Mouse (Mus musculus) liver, embryonic 14.5 days (tissue): ENCODE data around the gene Nbeal2. TPM values are rescaled to one million over a fixed set of nuclear protein-coding genes. Genes with fewer than 3 reads are reported as not detected.

Experiments used
- ATAC-seq: fragments of 200-750 bp; cut with Nextera tagmentation; 2 replicates; pipeline ENCODE4 v1.8.0; 2017; ENCODE audit warnings: moderate number of reproducible peaks, mild to moderate bottlenecking, moderate library complexity; ENCODE audit not compliant: insufficient read depth
- DNase-seq, 3 experiments: peaks; one replicate each; pipeline ENCODE4 v3.0.0-alpha.2; 2012 to 2013; ENCODE audit warnings: low read depth in 3 of 3, low spot score in 3 of 3
- H3K27ac ChIP-seq: fragments of 300-500 bp; sonication (generic); 2 replicates; pipeline ENCODE4 v1.5.1; 2014; ENCODE audit warnings: moderate library complexity, mild to moderate bottlenecking, control low read depth, inconsistent platforms
- H3K27me3 ChIP-seq: fragments of 300-500 bp; sonication (generic); 2 replicates; pipeline ENCODE4 v1.6.1; 2014; ENCODE audit warnings: mild to moderate bottlenecking, low read length, moderate library complexity; ENCODE audit not compliant: control insufficient read depth, insufficient read depth
- H3K36me3 ChIP-seq: fragments of 300-500 bp; sonication (generic); replicated peaks from 2 replicates; pipeline ENCODE4 v1.6.1; 2014; ENCODE audit warnings: low read depth; ENCODE audit not compliant: control insufficient read depth, insufficient read depth
- H3K4me1 ChIP-seq, 2 experiments: fragments of 200-500 bp in 1 of 2; fragments of 300-500 bp in 1 of 2; sonication (generic) in 1 of 2; replicated peaks; 2 replicates each; pipeline ENCODE4 v1.6.1; 2012 to 2014; ENCODE audit warnings: antibody characterized with exemption in 1 of 2, inconsistent platforms in 1 of 2, low read length in 1 of 2; ENCODE audit not compliant: control insufficient read depth in 2 of 2, insufficient read depth in 2 of 2
- H3K4me2 ChIP-seq: fragments of 300-500 bp; sonication (generic); 2 replicates; pipeline ENCODE4 v1.6.1; 2014; ENCODE audit warnings: low read depth, mild to moderate bottlenecking, control low read depth, moderate library complexity
- H3K4me3 ChIP-seq, 2 experiments: fragments of 200-500 bp in 1 of 2; fragments of 300-500 bp in 1 of 2; sonication (generic) in 1 of 2; 2 replicates each; pipeline ENCODE4 v1.5.1; 2012 to 2014; ENCODE audit warnings: low read depth in 2 of 2, low read length in 2 of 2, mild to moderate bottlenecking in 2 of 2, control low read depth in 1 of 2, inconsistent platforms in 1 of 2, moderate library complexity in 1 of 2; ENCODE audit not compliant: insufficient read depth in 1 of 2
- H3K9ac ChIP-seq: fragments of 300-500 bp; sonication (generic); replicated peaks from 2 replicates; pipeline ENCODE4 v1.6.1; 2014; ENCODE audit warnings: mild to moderate bottlenecking, control low read depth, moderate library complexity
- H3K9me3 ChIP-seq: fragments of 300-500 bp; sonication (generic); 2 replicates; pipeline ENCODE4 v1.6.1; 2016; ENCODE audit warnings: low read length, mixed read lengths; ENCODE audit not compliant: control insufficient read depth
- CTCF ChIP-seq: IDR thresholded peaks from 2 replicates; pipeline ENCODE4 v1.5.1; 2016; ENCODE audit warnings: antibody characterized with exemption, low read depth, control low read depth
- EP300 ChIP-seq: IDR thresholded peaks from 2 replicates; pipeline ENCODE4 v1.6.1; 2016; ENCODE audit warnings: antibody characterized with exemption, low read depth
- WGBS: fragments of 180-500 bp; shearing (Covaris S2); extraction: QIAGEN DNeasy Blood & Tissue Kit; methylation state at CpG from one replicate; pipeline ENCODE4 v1.1.7; 2014; ENCODE audit not compliant: insufficient replicate concordance; 5-methylcytosine and 5-hydroxymethylcytosine counted together
- polyA plus RNA-seq, 2 experiments: library from polyadenylated mRNA; depleted of rRNA in 1 of 2; stranded (reverse) in 1 of 2; unstranded in 1 of 2; fragments of >200 nt; fragmentation: Nextera tagmentation in 1 of 2; extraction: Ambion mirVana in 1 of 2; gene quantifications; 2 replicates each; pipeline versions ENCODE4 v1.2.1 to v1.2.3; 2012 to 2014

Gene Nbeal2
- polyA plus RNA-seq, 2 experiments: 1.6 to 4.3 TPM

- DNase-seq: no peak
- H3K36me3 ChIP-seq: no peaks in the 10 kb centered on the region
- no peaks in the 10 kb centered on the region for H3K27me3 ChIP-seq
- H3K27ac ChIP-seq: no peak overlapping the region
- 71% methylated on average over 3 of the region's 3 CpGs for WGBS
- no peak overlapping the region for H3K9ac ChIP-seq
- H3K4me2 ChIP-seq: no peak overlapping the region
- no peak for ATAC-seq
- H3K4me1 ChIP-seq: peaks cover 4 to 16% of the 10 kb centered on the region in 2 experiments
- no peaks in the 10 kb centered on the region for H3K9me3 ChIP-seq
- TF ChIP-seq EP300 (no peak), CTCF (no peak)
- H3K4me3 ChIP-seq: no peak overlapping the region
Observed at GRCm38 (mm10) chr9:110697465-110697864, 43.5 kb upstream of the Nbeal2 start.

- Histone ChIP-seq H3K27me3 (no peaks in the 10 kb centered on the region), H3K4me3 (no peak overlapping the region), H3K27ac (no peak overlapping the region), H3K9me3 (no peaks in the 10 kb centered on the region), H3K36me3 (no peaks in the 10 kb centered on the region), H3K9ac (no peak overlapping the region), H3K4me1 (peaks cover 3 to 14% of the 10 kb centered on the region in 2 experiments), H3K4me2 (no peak overlapping the region)
- TF ChIP-seq EP300 (no peak), CTCF (no peak)
- DNase-seq: no peak
- WGBS: 80% methylated on average over 5 of the region's 5 CpGs
- no peak for ATAC-seq
Observed at GRCm38 (mm10) chr9:110696427-110696826, 42.5 kb upstream of the Nbeal2 start.

GRCm38 (mm10) chr9:110695165-110695755, 41.3 kb upstream of the Nbeal2 start:
- H3K27ac ChIP-seq: no peak overlapping the region
- H3K27me3 ChIP-seq: no peaks in the 10 kb centered on the region
- no peak overlapping the region for H3K4me3 ChIP-seq
- 77% methylated on average over 4 of the region's 4 CpGs for WGBS
- DNase-seq (no peak), ATAC-seq (no peak)
- no peaks in the 10 kb centered on the region for H3K36me3 ChIP-seq
- TF ChIP-seq CTCF: no peak
- TF ChIP-seq EP300: no peak
- H3K4me1 ChIP-seq: peaks cover 3 to 10% of the 10 kb centered on the region in 2 experiments
- no peak overlapping the region for H3K9ac ChIP-seq
- no peaks in the 10 kb centered on the region for H3K9me3 ChIP-seq
- no peak overlapping the region for H3K4me2 ChIP-seq

GRCm38 (mm10) chr9:110689261-110689779, 35.4 kb upstream of the Nbeal2 start:
- Histone ChIP-seq H3K27ac (no peak overlapping the region), H3K9ac (no peak overlapping the region), H3K27me3 (no peaks in the 10 kb centered on the region), H3K4me3 (no peak overlapping the region), H3K4me2 (peak overlapping the region; percentile 3; the same call in 1 of the 2 replicates), H3K9me3 (no peaks in the 10 kb centered on the region), H3K4me1 (peaks cover 0 to 4% of the 10 kb centered on the region in 2 experiments; a peak in 2 of 4 replicates), H3K36me3 (no peaks in the 10 kb centered on the region)
- DNase-seq (no peak), ATAC-seq (no peak)
- WGBS: 81% methylated on average over 8 of the region's 8 CpGs
- no peak for TF ChIP-seq CTCF
- TF ChIP-seq EP300: no peak

DNA sequence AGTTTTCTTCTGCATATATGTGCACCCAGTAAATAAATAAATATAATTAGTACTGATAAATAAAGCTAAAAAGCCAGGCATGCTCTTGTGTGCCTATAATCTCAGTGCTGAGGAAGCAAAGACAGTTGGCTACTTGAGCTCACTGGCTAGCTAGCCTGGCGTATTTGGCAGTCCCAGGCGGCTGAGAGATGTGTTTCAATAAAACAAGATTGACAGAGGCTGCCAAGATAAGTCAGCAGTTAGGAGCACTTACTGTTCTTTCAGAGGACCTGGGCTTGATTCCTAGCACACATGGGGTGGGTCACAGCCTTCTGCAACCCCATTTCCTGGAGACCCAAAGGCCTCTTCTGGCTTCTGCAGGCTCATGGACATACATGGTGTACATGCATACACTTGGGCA, 33.9 kb upstream of the Nbeal2 start:
- TF ChIP-seq CTCF (no peak), EP300 (no peak)
- WGBS: 58% methylated on average over 2 of the region's 2 CpGs
- no peak for DNase-seq
- ATAC-seq: no peak
- Histone ChIP-seq H3K4me3 (no peak overlapping the region), H3K36me3 (no peaks in the 10 kb centered on the region), H3K9ac (no peak overlapping the region), H3K4me1 (peaks cover 0 to 11% of the 10 kb centered on the region in 2 experiments; a peak in 2 of 4 replicates), H3K4me2 (no peak overlapping the region), H3K27ac (no peak overlapping the region), H3K9me3 (no peaks in the 10 kb centered on the region), H3K27me3 (no peaks in the 10 kb centered on the region)
